Mouse (Mus musculus): ENCODE results near the gene Tmem179b. TPM values are rescaled to one million over a fixed set of nuclear protein-coding genes. Genes with fewer than 3 reads are reported as not detected.

Tmem179b gene
- polyA plus RNA-seq, 1 experiment from 2014 or later = 32.1 TPM

DNA sequence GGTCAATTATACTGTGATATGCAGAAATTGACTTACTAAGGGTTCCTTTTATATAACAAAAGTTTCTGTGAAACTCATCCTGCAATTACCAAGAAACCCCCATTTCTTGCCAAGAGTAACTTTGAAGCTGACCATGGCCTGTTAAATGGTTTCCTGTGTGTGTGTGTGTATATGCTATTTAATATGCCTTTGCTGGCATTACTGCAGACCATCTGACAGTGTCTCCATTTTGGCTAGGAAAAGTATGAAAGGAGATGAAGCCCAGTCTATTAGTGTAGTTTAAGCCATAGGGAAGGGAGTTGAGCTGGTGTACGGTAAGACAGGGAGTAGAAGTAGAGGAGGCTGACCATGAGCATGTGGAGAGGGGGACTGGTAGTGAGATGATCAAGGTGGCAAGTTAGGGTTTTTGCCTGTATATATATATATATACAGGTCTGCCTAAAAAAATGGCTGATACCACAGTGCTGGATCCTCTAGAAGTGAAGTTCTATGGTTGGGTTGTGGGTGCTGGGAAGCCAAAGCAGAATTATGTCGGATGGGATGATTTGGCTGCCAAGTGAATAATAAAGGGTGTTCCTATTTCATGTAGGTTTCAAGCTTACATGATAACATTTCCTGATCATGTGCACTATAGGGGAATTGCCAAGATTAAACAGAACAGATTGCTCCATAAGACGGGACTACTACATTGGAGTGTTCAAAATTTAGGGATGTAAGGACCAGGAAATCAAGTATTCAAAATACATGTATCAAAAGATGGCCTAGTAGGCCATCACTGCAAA lies 47.5 kb downstream of the Tmem179b start:
- Histone ChIP-seq H3K27ac (ENCODE audit: low read depth, low read length) (no peak overlapping the region), H3K27me3 (replicated peaks; ENCODE audit: control insufficient read depth, insufficient read depth, low read length) (no peaks in the 10 kb centered on the region), H3K36me3 (ENCODE audit: control insufficient read depth, insufficient read depth, low read length) (peaks cover 20% of the 10 kb centered on the region), H3K4me1 (ENCODE audit: control insufficient read depth, insufficient read depth, low read depth, low read length) (peaks cover 24% of the 10 kb centered on the region), H3K4me2 (ENCODE audit: low read length) (no peak overlapping the region), H3K9ac (ENCODE audit: low read depth, low read length) (no peak overlapping the region), H3K9me3 (ENCODE audit: control insufficient read depth, low read length) (no peaks in the 10 kb centered on the region), H3K4me3 (ENCODE audit: low read length) (no peak overlapping the region)
- 17% methylated on average over 3 of the region's 3 CpGs for WGBS
- no peak for ATAC-seq

DNA sequence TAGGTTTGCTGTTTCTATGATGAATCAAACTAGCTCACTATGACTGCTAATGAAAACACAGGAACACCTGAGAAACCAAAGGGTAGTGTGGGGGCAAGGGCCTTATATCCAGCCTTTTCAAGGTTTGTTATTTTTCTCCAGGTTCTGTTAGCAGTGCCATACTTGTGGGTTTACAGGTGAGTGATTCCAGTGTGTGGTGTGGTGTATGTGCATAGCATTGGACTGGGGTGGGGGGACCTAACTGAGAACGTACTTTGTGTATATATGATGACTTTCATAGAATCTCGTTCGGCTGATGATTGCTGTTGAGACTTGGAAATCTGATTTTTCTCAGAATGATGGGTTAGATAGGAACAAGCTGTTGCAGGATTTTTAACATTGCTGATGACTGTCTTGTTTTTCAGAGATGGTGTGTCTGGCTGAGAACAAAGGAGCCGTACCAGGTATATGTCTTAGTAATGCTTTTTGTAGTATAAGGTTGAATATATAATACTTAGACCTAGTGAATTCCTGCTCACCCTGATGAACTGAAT lies 49.1 kb downstream of the Tmem179b start:
- Histone ChIP-seq H3K9me3 (ENCODE audit: control insufficient read depth, low read length) (no peaks in the 10 kb centered on the region), H3K9ac (ENCODE audit: low read depth, low read length) (peak overlapping the region; percentile 28; the same call in 1 of the 2 replicates), H3K4me1 (ENCODE audit: control insufficient read depth, insufficient read depth, low read depth, low read length) (peaks cover 31% of the 10 kb centered on the region), H3K4me2 (ENCODE audit: low read length) (peak overlapping the region; percentile 64), H3K27me3 (replicated peaks; ENCODE audit: control insufficient read depth, insufficient read depth, low read length) (no peaks in the 10 kb centered on the region), H3K27ac (ENCODE audit: low read depth, low read length) (no peak overlapping the region), H3K4me3 (ENCODE audit: low read length) (peak overlapping the region; percentile 84; the same call in 1 of the 2 replicates), H3K36me3 (ENCODE audit: control insufficient read depth, insufficient read depth, low read length) (peaks cover 20% of the 10 kb centered on the region)
- no peak for ATAC-seq
- WGBS = 52% methylated on average over 4 of the region's 4 CpGs

DNA sequence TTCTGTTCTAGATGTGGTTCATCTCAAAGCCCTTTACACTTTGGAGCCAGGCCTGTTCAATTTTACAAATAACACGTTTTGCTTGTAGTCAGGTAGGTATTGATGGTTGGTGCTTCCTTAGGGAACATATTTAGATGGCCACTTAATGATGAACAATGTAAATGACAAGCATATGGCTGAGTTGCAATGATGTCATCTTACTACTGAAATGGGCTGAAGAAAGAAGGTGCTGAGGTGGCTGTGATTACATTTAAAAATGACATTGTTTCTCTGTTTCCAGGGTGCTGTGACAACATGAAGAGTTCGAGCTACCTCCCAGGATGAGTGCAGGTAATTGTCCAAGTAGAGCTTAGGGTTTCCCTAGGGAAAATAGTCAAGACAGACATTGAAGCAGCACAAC lies 49.9 kb downstream of the Tmem179b start:
- H3K9ac ChIP-seq (ENCODE audit: low read depth, low read length) = peak overlapping the region; percentile 85
- ATAC-seq = no peak
- WGBS = 0% methylated on average over 2 of the region's 2 CpGs
- H3K27ac ChIP-seq (ENCODE audit: low read depth, low read length) = no peak overlapping the region
- peaks cover 31% of the 10 kb centered on the region for H3K4me1 ChIP-seq (ENCODE audit: control insufficient read depth, insufficient read depth, low read depth, low read length)
- peaks cover 22% of the 10 kb centered on the region for H3K36me3 ChIP-seq (ENCODE audit: control insufficient read depth, insufficient read depth, low read length)
- no peaks in the 10 kb centered on the region for H3K27me3 ChIP-seq (replicated peaks; ENCODE audit: control insufficient read depth, insufficient read depth, low read length)
- peak overlapping the region; percentile 64 for H3K4me2 ChIP-seq (ENCODE audit: low read length)
- H3K4me3 ChIP-seq (ENCODE audit: low read length) = peak overlapping the region; percentile 84
- no peaks in the 10 kb centered on the region for H3K9me3 ChIP-seq (ENCODE audit: control insufficient read depth, low read length)

DNA sequence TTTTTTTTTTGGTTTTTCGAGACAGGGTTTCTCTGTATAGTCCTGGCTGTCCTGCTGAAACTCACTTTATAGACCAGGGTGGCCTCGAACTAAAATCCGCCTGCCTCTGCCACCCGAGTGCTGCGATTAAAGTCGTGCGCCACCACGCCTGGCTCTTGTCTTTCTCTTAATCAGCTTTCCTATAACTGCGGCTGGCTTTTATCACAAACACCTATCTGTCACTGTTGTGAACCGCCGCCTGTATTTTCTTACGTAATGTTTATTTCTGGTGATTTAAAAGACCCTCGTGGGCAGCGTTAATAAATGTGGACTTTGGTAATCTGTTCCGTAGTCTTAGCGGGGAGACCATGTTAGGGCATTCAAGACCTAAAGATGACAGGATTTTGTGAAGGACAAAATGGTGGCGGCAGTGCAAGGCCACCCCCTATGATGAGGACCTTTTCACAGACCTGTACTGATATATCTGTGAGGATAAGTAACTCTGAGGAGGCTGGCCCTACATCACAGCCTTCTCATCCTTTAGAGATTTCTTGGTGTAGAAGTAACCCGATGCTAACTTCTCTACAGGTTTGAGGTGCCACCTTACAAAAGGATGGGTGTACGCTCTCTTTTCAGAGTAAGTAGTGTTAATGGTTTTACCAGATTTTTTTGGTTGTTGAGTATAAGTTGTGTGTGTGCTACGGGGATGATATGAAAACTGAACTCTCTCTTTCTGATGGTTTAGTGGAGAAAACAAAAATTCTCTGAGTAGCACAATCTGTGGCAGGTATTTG lies 50.5 kb downstream of the Tmem179b start:
- ATAC-seq = no peak
- H3K36me3 ChIP-seq (ENCODE audit: control insufficient read depth, insufficient read depth, low read length) = peaks cover 22% of the 10 kb centered on the region
- peak overlapping the region; percentile 85 for H3K9ac ChIP-seq (ENCODE audit: low read depth, low read length)
- peak overlapping the region; percentile 76 for H3K27ac ChIP-seq (ENCODE audit: low read depth, low read length)
- no peaks in the 10 kb centered on the region for H3K27me3 ChIP-seq (replicated peaks; ENCODE audit: control insufficient read depth, insufficient read depth, low read length)
- H3K4me3 ChIP-seq (ENCODE audit: low read length) = peak overlapping the region; percentile 84
- under 1% methylated on average over 20 of the region's 20 CpGs for WGBS
- H3K9me3 ChIP-seq (ENCODE audit: control insufficient read depth, low read length) = no peaks in the 10 kb centered on the region
- peak overlapping the region; percentile 64 for H3K4me2 ChIP-seq (ENCODE audit: low read length)
- peaks cover 31% of the 10 kb centered on the region for H3K4me1 ChIP-seq (ENCODE audit: control insufficient read depth, insufficient read depth, low read depth, low read length)

DNA sequence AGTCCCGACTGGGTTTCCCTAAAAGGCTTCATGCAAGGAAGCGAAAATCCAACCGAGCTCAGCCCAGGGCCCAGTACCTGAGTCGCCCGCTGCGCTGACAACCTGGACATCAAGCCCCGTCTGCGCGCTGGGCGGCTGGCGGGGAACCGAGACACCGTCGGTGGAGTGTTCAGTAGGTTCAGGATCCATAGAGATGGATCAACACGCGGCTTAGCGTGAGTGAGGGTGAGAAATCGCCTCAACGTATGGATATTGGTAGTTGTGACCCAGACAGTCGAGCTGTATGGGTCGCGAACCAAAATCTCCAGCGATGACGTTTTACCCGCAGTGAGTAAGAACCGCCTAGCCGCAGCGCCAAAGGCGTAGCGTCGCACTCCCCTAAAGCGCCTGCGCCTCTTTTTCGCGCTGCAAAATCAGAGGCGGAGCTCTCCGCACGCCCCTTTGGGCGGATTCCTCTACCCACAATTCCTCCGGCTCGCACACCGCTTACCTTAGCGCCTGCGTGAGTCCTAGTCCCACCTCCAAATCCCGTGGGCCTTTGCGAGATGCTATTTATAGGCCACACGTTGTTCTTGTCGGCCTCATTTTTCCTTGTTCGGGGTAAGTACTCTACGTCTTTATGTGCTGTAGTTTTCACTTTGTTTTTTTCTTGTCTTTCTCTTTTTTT lies 51.2 kb downstream of the Tmem179b start, which contains the start of gene Slc3a2:
Gene Slc3a2, minus strand, starts transcription at position 463 of the 667 bp plus-strand sequence.
- H3K36me3 ChIP-seq (ENCODE audit: control insufficient read depth, insufficient read depth, low read length) = peaks cover 22% of the 10 kb centered on the region
- H3K4me3 ChIP-seq (ENCODE audit: low read length) = peak within 1 kb of the TSS; percentile 84
- WGBS = under 1% methylated on average over 50 of the region's 50 CpGs
- ATAC-seq = peak; percentile 97
- peaks cover 31% of the 10 kb centered on the region for H3K4me1 ChIP-seq (ENCODE audit: control insufficient read depth, insufficient read depth, low read depth, low read length)
- peak within 1 kb of the TSS; percentile 91 for H3K9ac ChIP-seq (ENCODE audit: low read depth, low read length)
- H3K27ac ChIP-seq (ENCODE audit: low read depth, low read length) = peak within 1 kb of the TSS; percentile 95
- no peaks in the 10 kb centered on the region for H3K27me3 ChIP-seq (replicated peaks; ENCODE audit: control insufficient read depth, insufficient read depth, low read length)
- no peaks in the 10 kb centered on the region for H3K9me3 ChIP-seq (ENCODE audit: control insufficient read depth, low read length)
- peak within 1 kb of the TSS; percentile 64 for H3K4me2 ChIP-seq (ENCODE audit: low read length)

DNA sequence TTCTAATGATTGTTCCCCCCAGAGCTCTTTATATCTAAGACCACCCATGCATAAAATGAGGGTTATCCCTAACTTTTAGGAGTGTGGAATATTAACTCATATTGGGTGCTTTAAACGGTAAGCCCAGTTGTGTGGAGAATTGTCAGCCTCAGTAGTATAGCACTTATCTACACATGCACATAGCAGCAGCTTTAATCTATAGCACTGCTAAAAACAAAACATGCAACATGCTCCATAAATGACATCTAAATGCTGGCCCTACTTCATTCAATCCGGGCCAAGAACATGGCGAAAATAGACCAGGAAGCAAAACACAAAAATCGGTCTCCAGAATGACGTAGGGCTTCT lies 51.7 kb downstream of the Tmem179b start:
- Histone ChIP-seq H3K9me3 (ENCODE audit: control insufficient read depth, low read length) (no peaks in the 10 kb centered on the region), H3K4me3 (ENCODE audit: low read length) (peak overlapping the region; percentile 84), H3K4me1 (ENCODE audit: control insufficient read depth, insufficient read depth, low read depth, low read length) (peaks cover 31% of the 10 kb centered on the region), H3K36me3 (ENCODE audit: control insufficient read depth, insufficient read depth, low read length) (peaks cover 22% of the 10 kb centered on the region), H3K4me2 (ENCODE audit: low read length) (peak overlapping the region; percentile 58), H3K27ac (ENCODE audit: low read depth, low read length) (peak overlapping the region; percentile 95), H3K27me3 (replicated peaks; ENCODE audit: control insufficient read depth, insufficient read depth, low read length) (no peaks in the 10 kb centered on the region), H3K9ac (ENCODE audit: low read depth, low read length) (peak overlapping the region; percentile 91)
- 2% methylated on average over 5 of the region's 5 CpGs for WGBS
- peak; percentile 9 for ATAC-seq

Small RNAs within 50 kb of the gene (microRNA-seq; reads per million reads assigned to microRNA genes)
- not detected for gene Mir6992

Other genes with a start within 250 kb of the Tmem179b start
- 15.9 and 16.1 TPM in 2 replicates for gene Slc22a8, start 183.2 kb downstream of the Tmem179b start, polyA plus RNA-seq (2015; fragmentation: Nextera tagmentation; extraction: Ambion mirVana)
- 8.7 and 14.9 TPM in 2 replicates for gene Slc22a6, start 156.4 kb downstream of the Tmem179b start, polyA plus RNA-seq (2015; fragmentation: Nextera tagmentation; extraction: Ambion mirVana)
- 0.66 and 0.72 TPM in 2 replicates for gene Chrm1, start 110.7 kb downstream of the Tmem179b start, polyA plus RNA-seq (2015; fragmentation: Nextera tagmentation; extraction: Ambion mirVana)
- 183 and 191 TPM in 2 replicates for gene Slc3a2, start 51.1 kb downstream of the Tmem179b start, polyA plus RNA-seq (2015; fragmentation: Nextera tagmentation; extraction: Ambion mirVana)
- 89.6 and 92.0 TPM in 2 replicates for gene Wdr74, start 38.6 kb downstream of the Tmem179b start, polyA plus RNA-seq (2015; fragmentation: Nextera tagmentation; extraction: Ambion mirVana)
- 1.5 and 1.6 TPM in 2 replicates for gene 1700092M07Rik, start 33.7 kb downstream of the Tmem179b start, polyA plus RNA-seq (2015; fragmentation: Nextera tagmentation; extraction: Ambion mirVana)
- 109 and 119 TPM in 2 replicates for gene Stx5a, start 33.1 kb downstream of the Tmem179b start, polyA plus RNA-seq (2015; fragmentation: Nextera tagmentation; extraction: Ambion mirVana)
- 120 and 140 TPM in 2 replicates for gene Nxf1, start 17.4 kb downstream of the Tmem179b start, polyA plus RNA-seq (2015; fragmentation: Nextera tagmentation; extraction: Ambion mirVana)
- gene Tmem223, start 3.5 kb downstream of the Tmem179b start, polyA plus RNA-seq (2015; fragmentation: Nextera tagmentation; extraction: Ambion mirVana) = 200 and 220 TPM in 2 replicates
- 31.7 and 33.1 TPM in 2 replicates for gene Taf6l, start 11.9 kb upstream of the Tmem179b start, polyA plus RNA-seq (2015; fragmentation: Nextera tagmentation; extraction: Ambion mirVana)
- 136 and 147 TPM in 2 replicates for gene Polr2g, start 24.1 kb upstream of the Tmem179b start, polyA plus RNA-seq (2015; fragmentation: Nextera tagmentation; extraction: Ambion mirVana)
- 8.0 and 8.1 TPM in 2 replicates for gene Zbtb3, start 28.1 kb upstream of the Tmem179b start, polyA plus RNA-seq (2015; fragmentation: Nextera tagmentation; extraction: Ambion mirVana)
- 51.6 and 54.3 TPM in 2 replicates for gene Ttc9c, start 44.9 kb upstream of the Tmem179b start, polyA plus RNA-seq (2015; fragmentation: Nextera tagmentation; extraction: Ambion mirVana)
- 5.1 and 5.8 TPM in 2 replicates for gene Hnrnpul2, start 45.5 kb upstream of the Tmem179b start, polyA plus RNA-seq (2015; fragmentation: Nextera tagmentation; extraction: Ambion mirVana)
- gene AC129217.1, start 55.3 kb upstream of the Tmem179b start, polyA plus RNA-seq (2015; fragmentation: Nextera tagmentation; extraction: Ambion mirVana) = not detected in 2 replicates
- 117 TPM in 2 replicates for gene Bscl2, start 63.0 kb upstream of the Tmem179b start, polyA plus RNA-seq (2015; fragmentation: Nextera tagmentation; extraction: Ambion mirVana)
- 477 and 526 TPM in 2 replicates for gene Gng3, start 64.7 kb upstream of the Tmem179b start, polyA plus RNA-seq (2015; fragmentation: Nextera tagmentation; extraction: Ambion mirVana)
- gene Lrrn4cl, start 76.3 kb upstream of the Tmem179b start, polyA plus RNA-seq (2015; fragmentation: Nextera tagmentation; extraction: Ambion mirVana) = 0.94 and 1.2 TPM in 2 replicates
- gene Ubxn1, start 97.0 kb upstream of the Tmem179b start, polyA plus RNA-seq (2015; fragmentation: Nextera tagmentation; extraction: Ambion mirVana) = 147 and 151 TPM in 2 replicates
- gene Uqcc3, start 106.5 kb upstream of the Tmem179b start, polyA plus RNA-seq (2015; fragmentation: Nextera tagmentation; extraction: Ambion mirVana) = 58.5 and 61.5 TPM in 2 replicates
- 27.5 and 35.0 TPM in 2 replicates for gene Lbhd1, start 109.3 kb upstream of the Tmem179b start, polyA plus RNA-seq (2015; fragmentation: Nextera tagmentation; extraction: Ambion mirVana)
- gene Gm49403, start 109.5 kb upstream of the Tmem179b start, polyA plus RNA-seq (2015; fragmentation: Nextera tagmentation; extraction: Ambion mirVana) = not detected in 2 replicates
- 44.3 and 46.5 TPM in 2 replicates for gene 1810009A15Rik, start 114.4 kb upstream of the Tmem179b start, polyA plus RNA-seq (2015; fragmentation: Nextera tagmentation; extraction: Ambion mirVana)
- gene Gm49416, start 114.5 kb upstream of the Tmem179b start, polyA plus RNA-seq (2015; fragmentation: Nextera tagmentation; extraction: Ambion mirVana) = not detected in 2 replicates
- gene Ints5, start 118.5 kb upstream of the Tmem179b start, polyA plus RNA-seq (2015; fragmentation: Nextera tagmentation; extraction: Ambion mirVana) = 31.1 and 35.2 TPM in 2 replicates
- gene Ganab, start 123.6 kb upstream of the Tmem179b start, polyA plus RNA-seq (2015; fragmentation: Nextera tagmentation; extraction: Ambion mirVana) = 72.1 and 84.5 TPM in 2 replicates
- 98.3 and 99.5 TPM in 2 replicates for gene B3gat3, start 145.9 kb upstream of the Tmem179b start, polyA plus RNA-seq (2015; fragmentation: Nextera tagmentation; extraction: Ambion mirVana)
- gene Rom1, start 154.9 kb upstream of the Tmem179b start, polyA plus RNA-seq (2015; fragmentation: Nextera tagmentation; extraction: Ambion mirVana) = 2.9 and 3.0 TPM in 2 replicates
- gene Eml3, start 155.1 kb upstream of the Tmem179b start, polyA plus RNA-seq (2015; fragmentation: Nextera tagmentation; extraction: Ambion mirVana) = 10.3 and 11.3 TPM in 2 replicates
- gene Mta2, start 167.4 kb upstream of the Tmem179b start, polyA plus RNA-seq (2015; fragmentation: Nextera tagmentation; extraction: Ambion mirVana) = 91.3 and 103 TPM in 2 replicates
- gene Tut1, start 179.4 kb upstream of the Tmem179b start, polyA plus RNA-seq (2015; fragmentation: Nextera tagmentation; extraction: Ambion mirVana) = 23.9 and 26.3 TPM in 2 replicates
- 284 and 301 TPM in 2 replicates for gene Eef1g, start 192.6 kb upstream of the Tmem179b start, polyA plus RNA-seq (2015; fragmentation: Nextera tagmentation; extraction: Ambion mirVana)
- gene Ahnak, start 214.8 kb upstream of the Tmem179b start, polyA plus RNA-seq (2015; fragmentation: Nextera tagmentation; extraction: Ambion mirVana) = 3.5 and 4.8 TPM in 2 replicates